Mouse (Mus musculus): ENCODE measurements around the gene 4933412E24Rik. TPM values are rescaled to one million over a fixed set of nuclear protein-coding genes. Genes with fewer than 3 reads are reported as not detected.

The 4933412E24Rik gene
- polyA plus RNA-seq (2016; fragmentation: Nextera tagmentation; extraction: Ambion mirVana): not detected in 2 replicates

DNA sequence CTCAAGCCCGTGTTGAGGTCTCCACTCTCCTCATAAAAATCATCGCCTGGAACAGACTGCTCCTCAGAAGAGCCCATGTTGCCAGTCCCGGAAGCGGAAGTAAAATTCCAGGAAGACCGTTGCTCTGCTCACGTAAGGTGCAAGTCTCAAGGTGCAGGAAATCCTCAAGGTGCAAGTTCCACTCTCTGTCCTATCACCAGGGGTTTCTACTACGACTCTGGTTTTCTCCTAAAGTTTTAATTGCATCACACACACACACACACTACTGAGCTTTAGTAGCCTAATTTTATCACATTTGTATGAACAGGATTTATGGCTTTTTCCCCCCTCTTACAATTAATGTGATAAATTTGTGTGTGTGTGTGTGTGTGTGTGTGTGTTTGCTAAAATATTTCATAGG, at the start of gene 4933412E24Rik:
TSS of gene 4933412E24Rik (minus strand) at position 101 of the 400 bp plus-strand sequence.
- Histone ChIP-seq H3K27me3 (no peaks in the 10 kb centered on the region), H3K27ac (no peak within 1 kb of the TSS), H3K4me3 (no peak within 1 kb of the TSS), H3K9me3 (replicated peaks) (no peaks in the 10 kb centered on the region), H3K36me3 (no peaks in the 10 kb centered on the region), H3K9ac (no peak within 1 kb of the TSS), H3K4me1 (no peaks in the 10 kb centered on the region), H3K4me2 (replicated peaks) (no peak within 1 kb of the TSS)
- ATAC-seq (ENCODE audit: low FRiP score): no peak
- 93% methylated on average over 7 of the region's 7 CpGs for WGBS

DNA sequence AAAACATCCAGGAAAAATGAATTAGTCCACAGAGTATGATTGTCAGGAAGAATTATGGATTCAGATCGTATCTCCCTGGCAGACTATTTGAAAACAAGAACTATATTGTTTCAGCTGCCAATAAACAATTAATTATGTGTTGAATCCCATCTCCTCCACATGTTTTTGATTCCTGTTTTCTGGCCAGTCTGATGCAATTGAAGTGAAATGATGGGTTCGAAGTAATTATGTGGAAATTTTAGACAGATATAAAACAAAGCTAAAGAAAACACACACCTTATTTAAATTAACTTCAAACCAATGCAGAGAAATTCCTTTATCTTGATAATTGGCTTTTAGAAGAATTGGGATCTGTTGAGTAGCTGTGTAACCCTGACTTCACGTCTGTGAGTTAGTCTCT, 14.3 kb upstream of the 4933412E24Rik start:
- H3K4me2 ChIP-seq (replicated peaks): no peak overlapping the region
- no peaks in the 10 kb centered on the region for H3K4me1 ChIP-seq
- no peak overlapping the region for H3K27ac ChIP-seq
- no peaks in the 10 kb centered on the region for H3K27me3 ChIP-seq
- 71% methylated on average over 3 of the region's 3 CpGs for WGBS
- H3K9me3 ChIP-seq (replicated peaks): no peaks in the 10 kb centered on the region
- no peak for ATAC-seq (ENCODE audit: low FRiP score)
- H3K9ac ChIP-seq: no peak overlapping the region
- no peak overlapping the region for H3K4me3 ChIP-seq
- H3K36me3 ChIP-seq: no peaks in the 10 kb centered on the region

GRCm38 (mm10) chr15:60021256-60021655, 4.8 kb upstream of the 4933412E24Rik start:
- H3K9me3 ChIP-seq (replicated peaks): no peaks in the 10 kb centered on the region
- no peaks in the 10 kb centered on the region for H3K4me1 ChIP-seq
- H3K4me3 ChIP-seq: no peak overlapping the region
- H3K4me2 ChIP-seq (replicated peaks): no peak overlapping the region
- H3K36me3 ChIP-seq: no peaks in the 10 kb centered on the region
- ATAC-seq (ENCODE audit: low FRiP score): no peak
- H3K9ac ChIP-seq: no peak overlapping the region
- WGBS: 61% methylated on average over 3 of the region's 3 CpGs
- H3K27ac ChIP-seq: no peak overlapping the region
- no peaks in the 10 kb centered on the region for H3K27me3 ChIP-seq

DNA sequence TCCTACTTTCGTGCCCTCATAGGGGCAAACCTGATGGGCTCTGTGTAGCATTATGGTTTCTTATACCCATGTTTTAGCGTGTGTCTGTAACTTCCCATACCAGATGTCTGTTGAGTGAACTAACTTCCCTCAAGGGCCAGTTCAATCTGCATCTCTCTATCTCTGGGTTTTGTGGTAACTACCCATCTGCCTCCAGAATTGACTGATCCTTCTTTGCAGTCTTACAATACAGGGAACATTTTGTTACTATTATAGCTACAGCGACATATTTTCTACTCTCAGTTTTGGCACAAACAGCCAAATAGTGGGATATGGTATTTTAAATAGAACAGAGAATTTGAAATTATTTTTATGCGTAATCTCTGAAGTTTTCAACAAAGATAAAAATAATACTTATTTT, 6.2 kb downstream of the 4933412E24Rik start:
- Histone ChIP-seq H3K36me3 (no peaks in the 10 kb centered on the region), H3K4me1 (no peaks in the 10 kb centered on the region), H3K4me2 (replicated peaks) (no peak overlapping the region), H3K9me3 (replicated peaks) (no peaks in the 10 kb centered on the region), H3K9ac (no peak overlapping the region), H3K27ac (no peak overlapping the region), H3K4me3 (no peak overlapping the region), H3K27me3 (no peaks in the 10 kb centered on the region)
- WGBS: 93% methylated on average over 4 of the region's 4 CpGs
- no peak for ATAC-seq (ENCODE audit: low FRiP score)

DNA sequence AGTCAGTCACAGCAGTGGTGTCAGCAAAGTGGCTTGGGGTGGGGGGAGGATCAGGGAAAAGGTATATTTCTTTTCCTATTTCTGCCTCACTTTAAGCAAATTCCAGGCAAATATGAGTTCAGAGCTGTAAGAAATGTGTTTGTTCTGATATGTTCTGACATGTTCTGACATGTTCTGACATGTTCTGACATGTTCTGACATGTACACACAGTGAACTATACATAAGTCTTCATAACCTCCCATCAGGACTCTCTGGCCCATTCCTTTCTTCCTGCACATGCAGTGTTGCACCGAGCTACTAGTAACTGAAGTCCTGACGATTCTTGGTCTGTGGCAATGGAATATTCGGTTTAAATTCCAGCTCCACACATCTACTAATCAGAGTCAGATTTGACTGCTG, 6.8 kb downstream of the 4933412E24Rik start:
- no peak overlapping the region for H3K4me3 ChIP-seq
- ATAC-seq (ENCODE audit: low FRiP score): no peak
- no peaks in the 10 kb centered on the region for H3K4me1 ChIP-seq
- 84% methylated on average over 3 of the region's 3 CpGs for WGBS
- H3K27me3 ChIP-seq: no peaks in the 10 kb centered on the region
- H3K9me3 ChIP-seq (replicated peaks): no peaks in the 10 kb centered on the region
- no peaks in the 10 kb centered on the region for H3K36me3 ChIP-seq
- H3K27ac ChIP-seq: no peak overlapping the region
- H3K4me2 ChIP-seq (replicated peaks): no peak overlapping the region
- no peak overlapping the region for H3K9ac ChIP-seq

DNA sequence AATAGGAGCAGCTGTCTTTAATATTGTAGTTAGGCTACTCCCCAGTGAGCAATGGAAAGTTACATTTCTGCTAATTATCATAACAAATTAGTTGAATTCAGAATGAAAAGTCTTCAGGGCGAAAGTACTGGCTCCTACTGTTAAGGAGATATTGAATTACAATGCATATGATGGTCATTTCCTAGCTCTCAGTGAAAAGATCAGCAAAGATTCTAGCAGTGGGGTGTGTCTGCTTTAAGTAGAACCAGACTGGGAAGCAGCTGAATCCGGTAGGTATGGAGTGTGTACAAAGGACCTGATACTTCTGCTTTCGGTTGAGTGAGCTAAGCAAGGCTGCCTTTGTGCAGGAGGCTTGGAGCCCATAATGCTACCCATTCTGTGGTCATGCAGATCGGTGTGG, 32.6 kb downstream of the 4933412E24Rik start:
- no peak for ATAC-seq (ENCODE audit: low FRiP score)
- H3K9me3 ChIP-seq (replicated peaks): no peaks in the 10 kb centered on the region
- no peaks in the 10 kb centered on the region for H3K4me1 ChIP-seq
- H3K27me3 ChIP-seq: no peaks in the 10 kb centered on the region; the same call in 1 of the 2 replicates
- no peaks in the 10 kb centered on the region for H3K36me3 ChIP-seq
- H3K27ac ChIP-seq: no peak overlapping the region
- no peak overlapping the region for H3K4me2 ChIP-seq (replicated peaks)
- no peak overlapping the region for H3K4me3 ChIP-seq
- H3K9ac ChIP-seq: no peak overlapping the region
- 30% methylated on average over 4 of the region's 4 CpGs for WGBS

- no peak overlapping the region for H3K9ac ChIP-seq
- WGBS: 49% methylated on average over 3 of the region's 3 CpGs
- H3K27me3 ChIP-seq: no peaks in the 10 kb centered on the region
- H3K36me3 ChIP-seq: no peaks in the 10 kb centered on the region
- no peaks in the 10 kb centered on the region for H3K9me3 ChIP-seq (replicated peaks)
- no peak overlapping the region for H3K4me2 ChIP-seq (replicated peaks)
- no peak overlapping the region for H3K27ac ChIP-seq
- no peak for ATAC-seq (ENCODE audit: low FRiP score)
- H3K4me1 ChIP-seq: no peaks in the 10 kb centered on the region
- no peak overlapping the region for H3K4me3 ChIP-seq
These were observed 41.1 kb downstream of the 4933412E24Rik start for GRCm38 (mm10) chr15:59975310-59975709.

DNA sequence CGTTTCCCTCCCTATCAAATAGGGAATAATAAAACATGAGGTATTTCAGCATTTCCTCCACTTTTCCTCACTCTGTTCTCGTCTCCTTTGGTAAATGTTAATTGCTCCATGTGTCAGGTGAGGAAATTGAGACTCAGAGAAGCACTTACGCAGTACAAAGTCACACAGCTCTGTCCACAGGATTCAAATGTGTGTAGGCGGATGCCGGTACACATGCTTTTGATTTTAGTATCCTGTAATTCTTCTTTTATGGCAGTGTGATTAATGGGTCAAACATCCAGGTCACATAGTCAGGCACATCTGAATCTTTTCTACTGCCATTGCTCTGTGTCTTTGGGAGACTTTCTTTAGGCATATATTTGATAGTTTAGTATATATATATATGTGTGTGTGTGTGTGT, 41.8 kb downstream of the 4933412E24Rik start:
- ATAC-seq (ENCODE audit: low FRiP score): no peak
- H3K9ac ChIP-seq: no peak overlapping the region
- no peak overlapping the region for H3K4me2 ChIP-seq (replicated peaks)
- H3K4me1 ChIP-seq: no peaks in the 10 kb centered on the region
- WGBS: 78% methylated on average over 5 of the region's 5 CpGs
- H3K9me3 ChIP-seq (replicated peaks): no peaks in the 10 kb centered on the region
- H3K36me3 ChIP-seq: no peaks in the 10 kb centered on the region
- no peak overlapping the region for H3K27ac ChIP-seq
- H3K4me3 ChIP-seq: no peak overlapping the region
- no peaks in the 10 kb centered on the region for H3K27me3 ChIP-seq

- Histone ChIP-seq H3K27me3 (no peaks in the 10 kb centered on the region), H3K36me3 (no peaks in the 10 kb centered on the region), H3K4me2 (replicated peaks) (no peak overlapping the region), H3K4me1 (no peaks in the 10 kb centered on the region), H3K9me3 (replicated peaks) (no peaks in the 10 kb centered on the region), H3K27ac (no peak overlapping the region), H3K9ac (no peak overlapping the region), H3K4me3 (no peak overlapping the region)
- 78% methylated on average over 7 of the region's 7 CpGs for WGBS
- no peak for ATAC-seq (ENCODE audit: low FRiP score)
These were observed 42.5 kb downstream of the 4933412E24Rik start for GRCm38 (mm10) chr15:59973651-59974519.
